Mouse (Mus musculus): ENCODE measurements around the gene Stk39.

The Stk39 gene

GRCm38 (mm10) chr2:68420223-68420622 is 51.8 kb downstream of the Stk39 start:
- no peak for DNase-seq (ENCODE audit: low spot score in 2 of 2)

- no peak for DNase-seq (ENCODE audit: low spot score in 2 of 2)
These were observed 52.3 kb downstream of the Stk39 start for GRCm38 (mm10) chr2:68419746-68420145.

GRCm38 (mm10) chr2:68419165-68419564 is 52.9 kb downstream of the Stk39 start:
- DNase-seq (ENCODE audit: low spot score in 2 of 2) = no peak

DNA sequence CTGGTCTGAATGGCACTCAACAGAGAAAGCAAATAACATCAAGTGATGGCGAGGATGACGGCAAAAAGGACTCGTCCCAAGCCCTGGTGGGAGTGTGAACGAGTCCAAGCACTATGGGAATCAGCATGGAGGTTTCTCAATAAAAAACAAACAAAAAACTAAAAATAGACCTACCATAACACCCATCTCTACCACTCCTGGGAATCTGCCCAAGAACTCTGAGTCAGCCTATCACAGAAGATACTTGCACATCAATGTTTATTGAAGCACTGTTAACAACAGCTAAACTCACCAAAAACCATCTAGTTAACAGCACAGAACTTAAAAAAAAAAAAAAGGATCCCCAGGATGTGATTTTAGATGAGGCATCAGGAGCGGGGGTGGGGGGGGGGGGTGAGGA is 55.0 kb downstream of the Stk39 start:
- no peak for DNase-seq (ENCODE audit: low spot score in 2 of 2)

GRCm38 (mm10) chr2:68415691-68416090 is 56.4 kb downstream of the Stk39 start:
- DNase-seq (ENCODE audit: low spot score in 2 of 2) = no peak

- no peak for DNase-seq (ENCODE audit: low spot score in 2 of 2)
These were observed 59.9 kb downstream of the Stk39 start for GRCm38 (mm10) chr2:68412149-68412548.

DNA sequence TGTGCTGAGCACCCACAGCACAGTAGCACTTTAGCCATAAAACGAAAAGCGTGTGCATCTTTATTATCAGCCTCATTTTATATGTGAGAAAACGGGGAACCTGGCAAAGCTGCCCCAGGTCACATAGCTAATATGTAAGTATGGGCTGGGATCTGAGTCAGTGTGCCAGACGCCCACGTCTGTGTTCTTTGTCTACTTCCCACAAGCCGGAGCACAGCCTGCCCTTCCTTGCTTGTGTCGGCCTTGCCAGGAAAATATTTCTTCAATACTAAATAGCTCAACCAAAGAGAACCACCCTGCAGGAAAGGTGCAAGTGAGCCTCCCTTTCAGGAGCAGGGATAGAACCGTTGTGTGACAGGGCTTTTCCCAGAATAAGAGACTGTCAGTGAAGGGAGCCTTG is 60.9 kb downstream of the Stk39 start:
- DNase-seq (ENCODE audit: low spot score in 2 of 2) = no peak

DNA sequence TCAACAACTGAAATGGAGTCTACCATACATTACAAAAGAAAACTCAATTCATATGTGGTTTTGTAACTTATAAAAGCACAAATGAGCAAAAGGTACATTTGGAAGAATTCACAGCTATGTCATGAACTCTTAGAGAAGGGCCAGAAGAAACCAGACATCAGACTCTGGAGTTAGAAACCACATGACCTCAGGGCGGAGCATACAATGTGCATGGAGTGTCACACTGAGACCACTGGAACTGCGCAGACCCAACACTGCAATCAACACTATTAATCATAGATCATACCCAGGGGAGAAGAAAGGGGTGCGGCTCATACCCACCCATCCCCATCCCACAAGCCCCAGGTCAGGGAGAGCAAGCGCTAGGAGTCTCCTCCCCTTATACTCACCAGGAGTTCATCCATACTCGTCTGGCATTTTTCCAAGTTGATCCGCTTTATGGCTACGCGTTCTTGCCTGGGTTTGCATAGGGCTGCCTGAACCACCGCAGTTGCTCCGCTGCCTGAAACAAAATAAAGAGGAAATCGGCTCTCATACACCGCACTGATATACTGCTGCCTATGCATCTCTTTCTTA is 62.3 kb downstream of the Stk39 start:
- no peak for DNase-seq (ENCODE audit: low spot score in 2 of 2)

GRCm38 (mm10) chr2:68408271-68408980 is 63.6 kb downstream of the Stk39 start:
- DNase-seq (ENCODE audit: low spot score in 2 of 2) = no peak

DNA sequence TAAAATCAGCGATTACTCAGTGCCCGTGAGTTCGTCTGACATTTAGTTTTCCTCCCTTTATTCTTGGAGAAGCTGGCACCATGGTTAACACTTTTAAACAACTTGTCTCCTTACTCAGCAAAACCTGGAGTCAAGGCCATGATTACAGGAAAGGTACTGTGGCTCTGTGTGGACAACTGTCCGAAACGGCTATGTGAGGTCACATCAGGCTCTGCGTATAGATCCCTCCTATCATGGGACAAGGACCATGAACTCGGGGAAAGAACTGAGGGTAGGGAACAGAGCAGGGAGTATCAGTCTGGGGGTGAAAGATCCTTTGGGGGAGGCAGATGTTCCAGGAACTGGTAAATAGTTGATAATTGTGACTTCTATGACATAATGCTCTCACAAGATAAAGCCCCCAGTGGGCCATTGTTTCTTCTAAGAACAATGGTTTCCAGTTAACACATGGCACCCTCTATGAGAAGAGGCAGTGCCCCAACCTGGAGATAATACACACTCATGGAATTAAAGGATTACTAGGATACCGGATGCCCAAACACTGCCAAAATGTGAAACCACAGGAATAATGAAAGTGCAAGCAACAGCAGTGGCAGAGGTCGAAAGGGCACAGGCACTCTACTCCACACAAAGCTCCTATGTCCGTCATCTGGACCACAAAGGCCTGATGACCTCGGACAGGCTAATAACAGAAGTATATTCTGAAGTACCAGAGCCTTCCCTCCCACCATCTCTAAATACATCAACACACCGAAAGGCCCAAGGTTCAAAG is 64.7 kb downstream of the Stk39 start:
- no peak for DNase-seq (ENCODE audit: low spot score in 2 of 2)

- no peak for DNase-seq (ENCODE audit: low spot score in 2 of 2)
These were observed 65.4 kb downstream of the Stk39 start for GRCm38 (mm10) chr2:68406571-68407074.

DNA sequence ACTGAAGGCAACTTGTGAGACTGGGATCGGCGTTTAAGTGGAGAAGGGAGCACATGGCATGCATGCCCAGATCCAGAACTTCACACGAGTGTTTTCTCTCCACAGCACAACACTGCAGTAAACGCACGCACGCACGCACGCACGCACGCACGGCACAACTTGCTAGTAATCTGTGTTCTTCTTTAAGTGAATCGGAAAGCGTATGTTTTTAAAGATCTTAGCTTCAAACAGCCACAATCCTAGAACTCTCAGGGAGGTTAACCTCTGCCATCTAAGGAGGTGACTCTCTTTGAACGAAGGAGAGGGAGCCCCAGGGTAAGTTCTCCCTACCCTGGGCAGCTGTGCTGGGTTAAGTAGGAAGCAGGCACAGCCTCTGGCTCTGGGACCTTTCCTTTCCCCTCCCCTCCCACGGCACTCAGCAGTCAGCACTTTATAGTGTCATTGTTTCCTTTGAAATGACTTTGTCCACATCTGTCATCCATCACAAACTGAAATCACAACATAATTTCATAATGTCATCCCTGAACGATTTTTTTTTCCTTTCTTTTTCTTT is 66.8 kb downstream of the Stk39 start:
- DNase-seq (ENCODE audit: low spot score in 2 of 2) = no peak

- DNase-seq (ENCODE audit: low spot score in 2 of 2) = no peak
These were observed 67.5 kb downstream of the Stk39 start for GRCm38 (mm10) chr2:68404274-68405162.

DNA sequence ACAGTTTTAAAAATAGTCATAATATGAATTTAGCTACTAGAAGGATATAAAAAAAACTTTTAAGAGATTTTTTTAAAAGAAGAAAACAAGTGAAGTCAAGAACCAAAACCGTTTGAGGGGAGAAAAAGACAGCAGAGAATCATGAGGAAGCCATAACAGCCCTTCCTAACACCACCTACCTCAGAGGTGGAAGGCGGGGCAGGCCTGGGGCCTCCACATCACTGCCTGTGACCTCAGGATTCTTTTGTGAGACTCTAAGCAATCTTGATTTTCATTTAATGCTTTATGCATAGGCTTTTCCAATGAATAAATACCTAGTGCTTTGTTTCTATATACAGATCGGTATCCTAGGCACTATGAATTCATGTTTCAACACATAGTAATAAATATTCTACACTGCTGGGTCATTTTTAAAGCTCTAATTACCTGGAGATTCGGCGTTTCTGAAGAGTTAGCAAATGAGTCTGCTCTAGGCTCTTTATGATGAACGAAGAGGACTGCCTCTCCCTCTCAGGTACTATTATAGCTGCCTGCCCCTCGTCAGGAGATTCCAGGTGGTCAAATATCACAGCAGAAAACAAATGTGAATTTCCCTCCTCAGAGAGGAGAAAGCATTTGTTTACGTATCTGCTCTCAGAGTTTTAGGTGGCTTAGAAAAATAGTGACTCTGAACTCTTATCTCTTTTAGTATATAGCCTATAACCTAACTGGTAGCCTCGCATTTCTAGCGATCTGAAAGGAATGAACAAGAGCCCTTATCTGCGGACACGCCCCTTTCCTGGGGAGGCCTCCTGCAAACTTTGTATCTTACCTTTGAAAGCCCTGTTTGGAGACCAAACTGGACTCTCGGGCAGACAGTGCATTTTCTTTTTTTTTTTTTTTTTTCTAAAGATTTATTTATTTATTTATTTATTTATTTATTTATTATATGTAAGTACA is 78.2 kb downstream of the Stk39 start:
- no peak for DNase-seq (ENCODE audit: low spot score in 2 of 2)

DNA sequence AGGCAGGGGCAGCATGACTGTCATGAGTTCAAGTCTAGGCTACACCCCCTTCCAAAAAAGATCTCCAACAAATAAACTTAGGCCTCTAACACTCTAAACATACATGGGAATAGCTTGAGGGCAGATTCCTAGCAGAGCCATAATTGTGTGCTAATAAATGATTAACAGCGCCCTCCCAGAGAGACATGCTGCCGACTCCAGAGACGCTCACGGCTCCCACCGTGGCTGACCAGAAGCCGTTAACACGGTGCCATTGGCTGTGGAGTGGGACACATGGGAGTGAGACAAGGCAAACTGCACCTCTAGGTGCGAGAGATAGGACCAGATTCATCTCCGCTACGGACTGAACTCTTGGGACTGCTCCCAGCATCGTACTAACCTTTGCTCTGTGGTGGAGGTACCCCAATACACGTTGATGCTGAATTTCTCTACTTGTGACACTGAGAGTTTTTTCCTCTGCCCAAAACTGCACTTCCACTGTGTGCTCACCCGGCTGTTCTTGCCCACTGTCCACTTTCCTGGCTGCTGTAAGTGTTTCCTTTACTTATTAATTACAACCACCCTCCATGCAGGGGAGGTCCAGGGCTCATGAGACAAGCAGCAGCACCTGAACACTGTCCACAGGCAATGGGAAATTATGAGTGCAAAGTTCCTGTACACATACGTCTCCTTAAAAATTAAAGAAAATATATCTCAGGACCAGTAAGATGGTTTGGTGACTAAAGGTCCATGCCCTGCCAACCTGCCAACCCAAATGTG is 84.1 kb downstream of the Stk39 start:
- no peak for DNase-seq (ENCODE audit: low spot score in 2 of 2)

DNA sequence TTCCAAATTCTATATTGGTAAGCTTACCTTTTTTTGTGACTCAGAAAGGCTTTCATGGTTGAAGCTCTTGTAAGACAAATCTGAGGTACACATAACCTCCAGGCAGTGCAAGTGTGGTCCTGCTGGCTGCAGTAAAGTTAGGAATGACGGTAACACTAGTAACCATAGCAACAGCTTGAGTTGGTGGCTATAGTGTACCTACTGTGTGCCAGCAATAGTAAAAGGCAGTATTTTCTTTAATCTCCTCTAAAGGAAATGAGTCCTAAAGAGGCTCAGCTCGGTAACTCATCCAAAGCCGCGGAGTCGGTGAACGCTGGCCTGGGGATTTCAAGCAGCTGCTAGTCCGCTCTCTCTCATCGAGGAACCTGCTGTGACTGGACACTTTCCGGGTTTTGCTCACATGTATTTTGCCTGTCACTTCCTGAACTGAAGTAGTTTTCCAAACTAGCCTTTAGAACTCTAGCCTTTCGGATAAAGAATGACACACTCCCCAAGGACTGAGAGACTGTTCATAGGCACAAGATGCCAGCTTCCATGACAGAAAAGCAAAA is 85.7 kb downstream of the Stk39 start:
- no peak for DNase-seq (ENCODE audit: low spot score in 2 of 2)

GRCm38 (mm10) chr2:68385654-68386312 is 86.3 kb downstream of the Stk39 start:
- DNase-seq (ENCODE audit: low spot score in 2 of 2) = no peak

DNA sequence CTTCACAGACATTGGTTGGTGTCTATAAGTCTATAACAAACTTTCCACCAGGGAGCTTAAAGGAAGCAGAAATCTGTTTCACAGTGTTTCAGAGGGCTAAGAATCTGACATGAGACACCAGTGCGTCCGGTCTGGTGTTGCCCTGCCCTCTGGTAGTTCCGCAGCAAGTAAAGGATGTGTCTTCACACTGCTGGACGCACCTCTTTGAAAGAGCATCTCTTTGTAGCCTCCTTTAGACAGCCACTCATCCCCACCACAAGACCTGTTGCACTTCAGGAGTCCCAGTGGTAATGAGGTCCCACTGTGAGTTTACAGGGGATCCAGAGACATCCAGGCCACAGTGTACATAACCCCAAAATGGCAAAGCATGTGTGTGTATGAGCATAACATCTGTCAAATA is 88.1 kb downstream of the Stk39 start:
- no peak for DNase-seq (ENCODE audit: low spot score in 2 of 2)
